Mouse (Mus musculus) inflammation-experienced regulatory T-cells, adult 16 weeks (primary cell): ENCODE results near the gene Tmem179. TPM values are rescaled to one million over a fixed set of nuclear protein-coding genes. Genes with fewer than 3 reads are reported as not detected.

Source experiments
- polyA plus RNA-seq: library from polyadenylated mRNA; unstranded; fragments of 100-300 nt; shearing (Covaris generic); gene quantifications from one replicate; pipeline ENCODE4 v1.2.1, GENCODE M21; 2017

The Tmem179 gene
- polyA plus RNA-seq: not detected

DNA sequence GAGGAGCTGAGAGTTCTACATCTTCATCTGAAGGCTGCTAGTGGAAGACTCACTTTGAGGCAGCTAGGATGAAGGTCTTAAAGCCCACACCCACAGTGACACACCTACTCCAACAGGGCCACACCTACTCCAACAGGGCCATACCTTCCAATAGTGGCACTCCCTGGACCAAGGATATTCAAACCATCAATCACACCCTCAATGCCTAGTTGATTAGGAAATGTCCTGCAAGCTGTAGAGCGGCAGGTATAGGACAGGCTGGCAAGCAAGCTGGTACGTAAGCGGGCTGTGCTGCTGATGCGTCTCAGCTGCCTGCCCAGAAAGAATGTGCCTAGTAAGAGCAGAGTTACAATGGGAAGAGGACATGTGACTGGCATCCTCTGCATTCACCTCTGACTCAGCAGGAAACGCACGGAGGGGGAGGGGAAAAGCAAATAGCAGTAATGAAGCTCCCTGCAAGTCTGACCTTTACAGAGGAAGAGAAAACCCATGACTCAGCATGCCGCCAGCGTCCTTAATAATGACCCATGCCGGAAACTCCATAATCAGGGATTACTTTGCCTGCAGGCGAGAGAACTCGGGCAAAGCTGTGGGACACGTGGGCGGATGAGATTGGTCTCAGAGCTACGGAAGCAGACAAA is at the start of gene Tmem179:
Gene Tmem179 (minus strand): TSS at position 51 of the 641 bp plus-strand sequence.

DNA sequence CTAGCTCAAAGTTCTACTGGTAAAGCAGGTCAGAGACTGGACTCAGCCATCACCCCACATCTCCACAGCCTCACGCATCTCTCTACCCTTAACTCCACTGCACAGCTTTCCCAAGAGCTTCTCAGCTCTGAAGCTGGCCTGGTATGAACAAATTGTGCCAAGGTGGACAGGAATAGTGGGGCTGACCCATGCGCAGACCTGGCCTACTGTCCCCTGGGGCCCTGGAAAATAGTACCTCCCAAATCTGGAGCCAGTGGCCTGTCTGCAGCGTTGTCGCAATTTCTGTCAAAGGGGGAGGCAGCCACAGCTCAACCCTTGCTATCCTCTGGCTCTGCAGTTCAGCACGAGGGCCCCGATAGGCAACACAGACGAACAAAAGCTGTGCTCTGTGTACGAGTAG is 27.4 kb downstream of the Tmem179 start, which contains the start of gene A530016L24Rik:
Gene A530016L24Rik (plus strand): TSS at position 315 of the 400 bp plus-strand sequence.

Other genes with a start within 250 kb of the Tmem179 start
- not detected for gene A530016L24Rik, start 27.3 kb downstream of the Tmem179 start, polyA plus RNA-seq
- 13.5 TPM for gene Inf2, start 72.0 kb upstream of the Tmem179 start, polyA plus RNA-seq
- 4.3 TPM for gene Adssl1, start 103.3 kb upstream of the Tmem179 start, polyA plus RNA-seq
- 40.4 TPM for gene Siva1, start 127.9 kb upstream of the Tmem179 start, polyA plus RNA-seq
- 7.2 TPM for gene Akt1, start 158.1 kb upstream of the Tmem179 start, polyA plus RNA-seq
- 2.2 TPM for gene Zbtb42, start 162.1 kb upstream of the Tmem179 start, polyA plus RNA-seq
- gene Cep170b, start 203.7 kb upstream of the Tmem179 start, polyA plus RNA-seq: 2.9 TPM
- 4.9 TPM for gene Pld4, start 243.9 kb upstream of the Tmem179 start, polyA plus RNA-seq